Mouse (Mus musculus) c-Kit-positive CD71-positive TER-119-negative erythroid progenitor cells, embryonic 14.5 days (primary cell): Measurements from ENCODE around the gene Kcnip1.

ENCODE experiments used
- DNase-seq: peaks from one replicate; pipeline ENCODE4 v3.0.0-alpha.2; 2013; ENCODE audit warnings: low read depth

The Kcnip1 gene

GRCm38 (mm10) chr11:33938561-33939274, 54.2 kb downstream of the Kcnip1 start:
- no peak for DNase-seq

- DNase-seq = no peak
Measured at GRCm38 (mm10) chr11:33937641-33938040, 55.3 kb downstream of the Kcnip1 start.

GRCm38 (mm10) chr11:33934286-33934685, 58.7 kb downstream of the Kcnip1 start:
- DNase-seq = no peak

- DNase-seq = no peak
Measured at GRCm38 (mm10) chr11:33932386-33933111, 60.4 kb downstream of the Kcnip1 start.

GRCm38 (mm10) chr11:33931836-33932385, 61.0 kb downstream of the Kcnip1 start:
- DNase-seq = no peak

- no peak for DNase-seq
Measured at GRCm38 (mm10) chr11:33929412-33929811, 63.5 kb downstream of the Kcnip1 start.

- no peak for DNase-seq
Measured at GRCm38 (mm10) chr11:33928658-33929057, 64.3 kb downstream of the Kcnip1 start.

GRCm38 (mm10) chr11:33927836-33928235, 65.1 kb downstream of the Kcnip1 start:
- no peak for DNase-seq

- no peak for DNase-seq
Measured at GRCm38 (mm10) chr11:33927321-33927720, 65.6 kb downstream of the Kcnip1 start.

GRCm38 (mm10) chr11:33926551-33926950, 66.4 kb downstream of the Kcnip1 start:
- no peak for DNase-seq

GRCm38 (mm10) chr11:33925778-33926177, 67.2 kb downstream of the Kcnip1 start:
- no peak for DNase-seq

- DNase-seq = no peak
Measured at GRCm38 (mm10) chr11:33923031-33923430, 69.9 kb downstream of the Kcnip1 start.

- no peak for DNase-seq
Measured at GRCm38 (mm10) chr11:33921451-33921850, 71.5 kb downstream of the Kcnip1 start.

- DNase-seq = no peak
Measured at GRCm38 (mm10) chr11:33919826-33920225, 73.1 kb downstream of the Kcnip1 start.

- DNase-seq = no peak
Measured at GRCm38 (mm10) chr11:33918424-33918823, 74.5 kb downstream of the Kcnip1 start.

GRCm38 (mm10) chr11:33917574-33917973, 75.4 kb downstream of the Kcnip1 start:
- DNase-seq = no peak

- no peak for DNase-seq
Measured at GRCm38 (mm10) chr11:33914216-33914615, 78.7 kb downstream of the Kcnip1 start.

- DNase-seq = no peak
Measured at GRCm38 (mm10) chr11:33913061-33913460, 79.9 kb downstream of the Kcnip1 start.

- no peak for DNase-seq
Measured at GRCm38 (mm10) chr11:33912151-33912571, 80.8 kb downstream of the Kcnip1 start.

- DNase-seq = no peak
Measured at GRCm38 (mm10) chr11:33910982-33911381, 82.0 kb downstream of the Kcnip1 start.

GRCm38 (mm10) chr11:33908360-33909175, 84.4 kb downstream of the Kcnip1 start:
- no peak for DNase-seq

GRCm38 (mm10) chr11:33903494-33903893, 89.5 kb downstream of the Kcnip1 start:
- no peak for DNase-seq
